Mouse (Mus musculus) intestine, embryonic 14.5 days (tissue): ENCODE measurements around the gene Il5. TPM values are rescaled to one million over a fixed set of nuclear protein-coding genes. Genes with fewer than 3 reads are reported as not detected.

Experiments used
- ATAC-seq: fragments of 200-750 bp; cut with Nextera tagmentation; replicated peaks from 2 replicates; pipeline ENCODE4 v1.8.0; 2017; ENCODE audit warnings: low read depth, moderate number of reproducible peaks, moderate TSS enrichment, moderate library complexity; ENCODE audit not compliant: low FRiP score, low TSS enrichment
- DNase-seq: peaks from one replicate; pipeline ENCODE4 v3.0.0-alpha.2; 2018; ENCODE audit warnings: low spot score
- H3K27ac ChIP-seq: fragments of 300-500 bp; sonication (generic); 2 replicates; pipeline ENCODE4 v1.5.1; 2014; ENCODE audit warnings: low read depth, mild to moderate bottlenecking, control low read depth
- H3K27me3 ChIP-seq: fragments of 300-500 bp; sonication (generic); replicated peaks from 2 replicates; pipeline ENCODE4 v1.6.1; 2014; ENCODE audit warnings: low read length, control low read depth; ENCODE audit not compliant: control insufficient read depth, insufficient read depth
- H3K36me3 ChIP-seq: fragments of 300-500 bp; sonication (generic); 2 replicates; pipeline ENCODE4 v1.6.1; 2014; ENCODE audit warnings: low read length, control low read depth; ENCODE audit not compliant: control insufficient read depth, insufficient read depth
- H3K4me1 ChIP-seq: fragments of 300-500 bp; sonication (generic); replicated peaks from 2 replicates; pipeline ENCODE4 v1.6.1; 2014; ENCODE audit warnings: low read length, control low read depth, mixed read lengths; ENCODE audit not compliant: control insufficient read depth, insufficient read depth
- H3K4me2 ChIP-seq: fragments of 300-500 bp; sonication (generic); 2 replicates; pipeline ENCODE4 v1.6.1; 2014; ENCODE audit warnings: low read length
- H3K4me3 ChIP-seq: fragments of 300-500 bp; sonication (generic); 2 replicates; pipeline ENCODE4 v1.5.1; 2014; ENCODE audit warnings: low read depth, low read length, control low read depth, mixed read lengths
- H3K9ac ChIP-seq: fragments of 300-500 bp; sonication (generic); 2 replicates; pipeline ENCODE4 v1.6.1; 2014; ENCODE audit warnings: mild to moderate bottlenecking, low read length
- H3K9me3 ChIP-seq: fragments of 300-500 bp; sonication (generic); 2 replicates; pipeline ENCODE4 v1.6.1; 2016; ENCODE audit warnings: low read length, control low read depth; ENCODE audit not compliant: control insufficient read depth
- WGBS: fragments of 180-500 bp; shearing (Covaris S2); extraction: QIAGEN DNeasy Blood & Tissue Kit; methylation state at CpG from one replicate; pipeline ENCODE4 v1.1.7; 2014; 5-methylcytosine and 5-hydroxymethylcytosine counted together
- polyA plus RNA-seq: library from polyadenylated mRNA; unstranded; fragments of >200 nt; fragmentation: Nextera tagmentation; extraction: Ambion mirVana; gene quantifications from 2 replicates; pipeline ENCODE4 v1.2.1, GENCODE M21; 2014

Il5 gene
- polyA plus RNA-seq, 1 experiment from 2014 or later = not detected

GRCm38 (mm10) chr11:53706236-53706933 lies 14.2 kb upstream of the Il5 start:
- Histone ChIP-seq H3K4me2 (peak overlapping the region; percentile 83), H3K36me3 (peaks cover 15% of the 10 kb centered on the region), H3K27me3 (no peaks in the 10 kb centered on the region), H3K4me3 (peak overlapping the region; percentile 79), H3K9ac (peak overlapping the region; percentile 83), H3K4me1 (peaks cover 5% of the 10 kb centered on the region), H3K9me3 (no peaks in the 10 kb centered on the region), H3K27ac (peak overlapping the region; percentile 89)
- ATAC-seq (peak; percentile 79), DNase-seq (no peak)
- 7% methylated on average over 29 of the region's 29 CpGs for WGBS

GRCm38 (mm10) chr11:53706934-53707717 lies 13.5 kb upstream of the Il5 start, which contains the start of gene Rad50:
Rad50 (minus strand) TSS chr11:53707319.
- H3K27me3 ChIP-seq = no peaks in the 10 kb centered on the region
- ATAC-seq = peak; percentile 95
- H3K4me2 ChIP-seq = peak within 1 kb of the TSS; percentile 83
- H3K9ac ChIP-seq = peak within 1 kb of the TSS; percentile 83
- DNase-seq = peak; percentile 91
- peaks cover 5% of the 10 kb centered on the region for H3K4me1 ChIP-seq
- H3K4me3 ChIP-seq = peak within 1 kb of the TSS; percentile 79
- H3K9me3 ChIP-seq = no peaks in the 10 kb centered on the region
- peak within 1 kb of the TSS; percentile 89 for H3K27ac ChIP-seq
- WGBS = 4% methylated on average over 55 of the region's 55 CpGs
- peaks cover 7% of the 10 kb centered on the region for H3K36me3 ChIP-seq

- Histone ChIP-seq H3K4me3 (peak overlapping the region; percentile 79), H3K4me1 (peaks cover 5% of the 10 kb centered on the region), H3K27ac (peak overlapping the region; percentile 89; the same call in 1 of the 2 replicates), H3K4me2 (peak overlapping the region; percentile 83), H3K36me3 (peaks cover 5% of the 10 kb centered on the region; the same call in 1 of the 2 replicates), H3K27me3 (no peaks in the 10 kb centered on the region), H3K9ac (peak overlapping the region; percentile 83; the same call in 1 of the 2 replicates), H3K9me3 (no peaks in the 10 kb centered on the region)
- DNase-seq = no peak
- no peak for ATAC-seq
- WGBS = 80% methylated on average over 3 of the region's 3 CpGs
Measured at GRCm38 (mm10) chr11:53707718-53708009, 12.9 kb upstream of the Il5 start.

GRCm38 (mm10) chr11:53719701-53720100 lies 893 bp upstream of the Il5 start:
- H3K27ac ChIP-seq = no peak overlapping the region
- no peak for ATAC-seq
- H3K36me3 ChIP-seq = no peaks in the 10 kb centered on the region
- H3K9ac ChIP-seq = no peak overlapping the region
- no peaks in the 10 kb centered on the region for H3K4me1 ChIP-seq
- no peak for DNase-seq
- no peak overlapping the region for H3K4me3 ChIP-seq
- H3K4me2 ChIP-seq = no peak overlapping the region
- 89% methylated on average over 1 of the region's 1 CpGs for whole genome bisulfite sequencing
- no peaks in the 10 kb centered on the region for H3K27me3 ChIP-seq
- H3K9me3 ChIP-seq = no peaks in the 10 kb centered on the region

- no peaks in the 10 kb centered on the region for H3K9me3 ChIP-seq
- ATAC-seq (no peak), DNase-seq (no peak)
- no peak overlapping the region for H3K9ac ChIP-seq
- H3K4me1 ChIP-seq = no peaks in the 10 kb centered on the region
- no peak overlapping the region for H3K4me3 ChIP-seq
- no peak overlapping the region for H3K27ac ChIP-seq
- H3K36me3 ChIP-seq = no peaks in the 10 kb centered on the region
- 98% methylated on average over 7 of the region's 7 CpGs for WGBS
- no peaks in the 10 kb centered on the region for H3K27me3 ChIP-seq
- H3K4me2 ChIP-seq = no peak overlapping the region
Measured at GRCm38 (mm10) chr11:53731457-53731856, 10.9 kb downstream of the Il5 start.

GRCm38 (mm10) chr11:53732244-53732643 lies 11.7 kb downstream of the Il5 start:
- H3K27ac ChIP-seq = no peak overlapping the region
- no peaks in the 10 kb centered on the region for H3K4me1 ChIP-seq
- DNase-seq (no peak), ATAC-seq (no peak)
- H3K36me3 ChIP-seq = no peaks in the 10 kb centered on the region
- H3K9ac ChIP-seq = no peak overlapping the region
- H3K27me3 ChIP-seq = no peaks in the 10 kb centered on the region
- H3K4me3 ChIP-seq = no peak overlapping the region
- no peaks in the 10 kb centered on the region for H3K9me3 ChIP-seq
- WGBS = 86% methylated on average over 8 of the region's 8 CpGs
- H3K4me2 ChIP-seq = no peak overlapping the region

GRCm38 (mm10) chr11:53733824-53734223 lies 13.2 kb downstream of the Il5 start:
- Histone ChIP-seq H3K4me3 (no peak overlapping the region), H3K9ac (no peak overlapping the region), H3K4me2 (no peak overlapping the region), H3K9me3 (no peaks in the 10 kb centered on the region), H3K27me3 (no peaks in the 10 kb centered on the region), H3K36me3 (no peaks in the 10 kb centered on the region), H3K27ac (no peak overlapping the region), H3K4me1 (no peaks in the 10 kb centered on the region)
- 86% methylated on average over 7 of the region's 7 CpGs for WGBS
- ATAC-seq (no peak), DNase-seq (no peak)

GRCm38 (mm10) chr11:53734431-53734830 lies 13.8 kb downstream of the Il5 start:
- no peaks in the 10 kb centered on the region for H3K9me3 ChIP-seq

More at GRCm38 (mm10) chr11:53734431-53734830, 13.8 kb downstream of the Il5 start:
- Histone ChIP-seq H3K4me2 (no peak overlapping the region), H3K27me3 (no peaks in the 10 kb centered on the region), H3K4me1 (no peaks in the 10 kb centered on the region), H3K36me3 (no peaks in the 10 kb centered on the region), H3K27ac (no peak overlapping the region), H3K4me3 (no peak overlapping the region), H3K9ac (no peak overlapping the region)
- 76% methylated on average over 2 of the region's 2 CpGs for WGBS
- DNase-seq (no peak), ATAC-seq (no peak)
